ENCODE assay signal across 10 mouse cellular contexts in genomic region chr5:93027120-93027675, GRCm38 (mm10). TPM values are rescaled to one million over a fixed set of nuclear protein-coding genes. Genes with fewer than 3 reads are reported as not detected.
DNase-seq lines count a peak whose midpoint lies in the region; ATAC-seq lines count a peak whose summit lies in the region.
"Had no signal": no experiment of that assay in that cellular context is flagged by ENCODE, and none has a peak within 500 bp of the region (broad histone marks: within the 10 kb centered on the region; RNA-seq: fewer than 3 reads in every experiment).

No protein-coding gene starts in this region.

- peak overlapping the region; percentile 54 for H3K27ac ChIP-seq in heart, embryonic 15.5 days
- H3K27ac ChIP-seq in limb, embryonic 13.5 days: 0 out of 2 replicates have a peak overlapping the region, but pooled peaks have one; percentile 15

- WGBS in heart, embryonic 15.5 days: 33% methylated on average over 9 of the region's 9 CpGs
- 28% methylated on average over 9 of the region's 9 CpGs for WGBS in limb, embryonic 13.5 days

- H3K4me3 ChIP-seq in heart, embryonic 15.5 days: no peak overlapping the region
- H3K4me3 ChIP-seq in limb, embryonic 13.5 days: no peak overlapping the region

- H3K4me1 ChIP-seq in heart, embryonic 15.5 days (replicated peaks): peaks cover 27% of the 10 kb centered on the region
- peaks cover 40% of the 10 kb centered on the region for H3K4me1 ChIP-seq in limb, embryonic 13.5 days

- H3K36me3 ChIP-seq in heart, embryonic 15.5 days: no peaks in the 10 kb centered on the region
- H3K36me3 ChIP-seq in limb, embryonic 13.5 days: no peaks in the 10 kb centered on the region

- H3K9ac ChIP-seq in heart, embryonic 15.5 days: no peak overlapping the region
- H3K9ac ChIP-seq in limb, embryonic 13.5 days: no peak overlapping the region

- no peaks in the 10 kb centered on the region for H3K9me3 ChIP-seq in heart, embryonic 15.5 days (replicated peaks)
- no peaks in the 10 kb centered on the region for H3K9me3 ChIP-seq in limb, embryonic 13.5 days

- no peak for ATAC-seq in heart, embryonic 15.5 days (replicated peaks; ENCODE audit: insufficient number of reproducible peaks, insufficient read depth, low FRiP score, low read depth)
- no peak for ATAC-seq in limb, embryonic 13.5 days (ENCODE audit: low FRiP score, low read depth)
- ATAC-seq: forebrain, embryonic 14.5 days had no signal

- intact Hi-C loops in left cerebral cortex, postnatal 25 days (cut with DNase I): no loop called here

- DNase-seq in kidney, adult 18-20 months: peak; percentile 28
- DNase-seq in kidney, adult 11 months: no peak
- DNase-seq in R1 (ENCODE audit: low read depth, low spot score): peak; percentile 68
- no peak for DNase-seq in testis, postnatal 10 days (ENCODE audit: low spot score)
- DNase-seq in left cerebral cortex, postnatal 25 days (ENCODE audit: low spot score in 2 of 2): no peak
- DNase-seq in embryo, embryonic 10.5 days (ENCODE audit: low spot score): no peak
- DNase-seq: cerebellum, postnatal 10 days had no signal

- 0 out of 2 replicates have a peak overlapping the region, but pooled peaks have one; percentile 9 for H3K4me2 ChIP-seq in heart, embryonic 15.5 days
- peak overlapping the region; percentile 37 for H3K4me2 ChIP-seq in limb, embryonic 13.5 days (replicated peaks)

- H3K27me3 ChIP-seq in heart, embryonic 15.5 days: no peaks in the 10 kb centered on the region
- no peaks in the 10 kb centered on the region for H3K27me3 ChIP-seq in limb, embryonic 13.5 days

RNA-seq across cellular contexts. Expression of gene Sowahb, which starts 17.6 kb away (rescaled TPM):
- 0.09 and 0.25 TPM in 2 replicates for polyA plus RNA-seq in heart, embryonic 15.5 days (2015; fragmentation: Nextera tagmentation; extraction: Ambion mirVana)
- polyA plus RNA-seq in limb, embryonic 13.5 days (2015; fragmentation: Nextera tagmentation; extraction: Ambion mirVana): 0.19 and 0.43 TPM in 2 replicates
- total RNA-seq in left cerebral cortex, postnatal 25 days (2021): 10 to 100 TPM; 13.1 to 18.7 TPM

Comparison
In these comparisons a context has a peak if more than half of its experiments do, and no peak if none do; other contexts are left out.
1. DNase-seq: peak in kidney, adult 18-20 months (single experiment) and R1 (single experiment); none in kidney, adult 11 months (single experiment), testis, postnatal 10 days (single experiment), left cerebral cortex, postnatal 25 days (0 of 2) and embryo, embryonic 10.5 days (single experiment).